Comparison of ENCODE assay signal across 8 mouse cellular contexts in genomic region chr11:104271876-104272275, GRCm38 (mm10). TPM values are rescaled to one million over a fixed set of nuclear protein-coding genes. Genes with fewer than 3 reads are reported as not detected.
DNase-seq lines count a peak whose midpoint lies in the region; ATAC-seq and TF ChIP-seq lines count a peak whose summit lies in the region.
"Had no signal": no experiment of that assay in that cellular context is flagged by ENCODE, and none has a peak within 500 bp of the region (broad histone marks: within the 10 kb centered on the region; RNA-seq: fewer than 3 reads in every experiment).

No protein-coding gene starts in this region.

- 54% methylated on average over 6 of the region's 6 CpGs for WGBS in hindbrain, postnatal 0 days
- 82% methylated on average over 6 of the region's 6 CpGs for WGBS in hindbrain, embryonic 10.5 days

- peak overlapping the region; percentile 23 for H3K27ac ChIP-seq in hindbrain, postnatal 0 days
- no peak overlapping the region for H3K27ac ChIP-seq in hindbrain, embryonic 10.5 days

- H3K27me3 ChIP-seq in hindbrain, postnatal 0 days (ENCODE audit: insufficient read depth, low read length): no peaks in the 10 kb centered on the region
- peaks cover 4% of the 10 kb centered on the region; the same call in 1 of the 2 replicates for H3K27me3 ChIP-seq in hindbrain, embryonic 10.5 days (ENCODE audit: insufficient read depth, poor library complexity, severe bottlenecking)

- no peak overlapping the region for H3K4me3 ChIP-seq in hindbrain, postnatal 0 days (ENCODE audit: low read length)
- H3K4me3 ChIP-seq in hindbrain, embryonic 10.5 days: no peak overlapping the region

- H3K4me1 ChIP-seq in hindbrain, postnatal 0 days (ENCODE audit: insufficient read depth, low read length): peaks cover 3% of the 10 kb centered on the region; the same call in 1 of the 2 replicates
- peaks cover 30% of the 10 kb centered on the region for H3K4me1 ChIP-seq in hindbrain, embryonic 10.5 days (replicated peaks)

- no peak for TF ChIP-seq CTCF in hindbrain, postnatal 0 days (IDR thresholded peaks at IDR 0.05; ENCODE audit: low read depth)

- ATAC-seq in hindbrain, postnatal 0 days: peak; percentile 69
- ATAC-seq: liver, postnatal 0 days had no signal

- H3K4me2 ChIP-seq in hindbrain, postnatal 0 days (ENCODE audit: low read depth, low read length): no peak overlapping the region

- no peaks in the 10 kb centered on the region for H3K9me3 ChIP-seq in hindbrain, postnatal 0 days (ENCODE audit: low read length)
- H3K9me3 ChIP-seq in hindbrain, embryonic 10.5 days: no peaks in the 10 kb centered on the region

- peak; percentile 40 for DNase-seq in hindbrain, postnatal 0 days (ENCODE audit: low spot score)
- DNase-seq in hindbrain, embryonic 10.5 days (ENCODE audit: low spot score): no peak
- peak; percentile 74 to 83 for DNase-seq in right cerebral cortex, postnatal 10 days (ENCODE audit: low spot score in 2 of 2)
- DNase-seq in right cerebral cortex, postnatal 4 days: no peak
- peak; percentile 68 to 73 for DNase-seq in cerebellum, postnatal 10 days
- DNase-seq in kidney, postnatal 4 days: no peak
- no peak for DNase-seq in urinary bladder, adult 2 months (ENCODE audit: low spot score)
- DNase-seq: liver, postnatal 0 days had no signal

- H3K9ac ChIP-seq in hindbrain, postnatal 0 days (replicated peaks; ENCODE audit: low read length): no peak overlapping the region
- H3K9ac ChIP-seq: liver, postnatal 0 days had no signal

- peaks cover 3% of the 10 kb centered on the region; the same call in 1 of the 2 replicates for H3K36me3 ChIP-seq in hindbrain, postnatal 0 days (ENCODE audit: insufficient read depth, low read length)
- no peaks in the 10 kb centered on the region for H3K36me3 ChIP-seq in hindbrain, embryonic 10.5 days

RNA-seq across cellular contexts. Expression of gene Mapt, which starts 40.7 kb away (rescaled TPM):
- total RNA-seq in hindbrain, postnatal 0 days (2014; rRNA removed): 473 and 516 TPM in 2 replicates
- 966 and 1,028 TPM in 2 replicates for polyA plus RNA-seq in hindbrain, postnatal 0 days (2015; fragmentation: Nextera tagmentation; extraction: Ambion mirVana)
- polyA plus RNA-seq in hindbrain, embryonic 10.5 days (2016; fragmentation: Nextera tagmentation; extraction: Ambion mirVana): 23.3 and 67.7 TPM in 2 replicates
- 1.5 and 2.7 TPM in 2 replicates for polyA plus RNA-seq in urinary bladder, adult 2 months (2012; rRNA removed)

Comparison
In these comparisons a context has a peak if more than half of its experiments do, and no peak if none do; other contexts are left out.
1. DNase-seq: peak in hindbrain, postnatal 0 days (single experiment), right cerebral cortex, postnatal 10 days (2 of 2) and cerebellum, postnatal 10 days (2 of 2); none in hindbrain, embryonic 10.5 days (single experiment), right cerebral cortex, postnatal 4 days (single experiment), kidney, postnatal 4 days (0 of 2) and urinary bladder, adult 2 months (single experiment).